Mouse (Mus musculus): Measurements from ENCODE around the gene Ccdc141. TPM values are rescaled to one million over a fixed set of nuclear protein-coding genes. Genes with fewer than 3 reads are reported as not detected.
"Not testable (repeated sequence)": the region's sequence is repeated elsewhere in the genome, so short reads cannot be mapped to it uniquely, and the experiment has no call there.

Gene Ccdc141
- polyA plus RNA-seq, 1 experiment from 2014 or later = 7.1 TPM

GRCm38 (mm10) chr2:77042912-77043311 is 127.5 kb downstream of the Ccdc141 start:
- H3K4me1 ChIP-seq = no peaks in the 10 kb centered on the region
- no peaks in the 10 kb centered on the region for H3K27me3 ChIP-seq (replicated peaks)
- H3K9ac ChIP-seq (replicated peaks) = no peak overlapping the region
- ATAC-seq (ENCODE audit: low FRiP score) = no peak
- no peaks in the 10 kb centered on the region for H3K9me3 ChIP-seq (replicated peaks)
- no peaks in the 10 kb centered on the region for H3K36me3 ChIP-seq
- H3K4me2 ChIP-seq = no peak overlapping the region
- H3K27ac ChIP-seq (replicated peaks) = no peak overlapping the region
- WGBS = 80% methylated on average over 3 of the region's 3 CpGs
- no peak overlapping the region for H3K4me3 ChIP-seq (replicated peaks)

- 81% methylated on average over 3 of the region's 3 CpGs for WGBS
- ATAC-seq (ENCODE audit: low FRiP score) = no peak
- H3K27ac ChIP-seq (replicated peaks) = no peak overlapping the region
- no peak overlapping the region for H3K4me2 ChIP-seq
- H3K9me3 ChIP-seq (replicated peaks) = no peaks in the 10 kb centered on the region
- H3K9ac ChIP-seq (replicated peaks) = no peak overlapping the region
- H3K4me3 ChIP-seq (replicated peaks) = no peak overlapping the region
- no peaks in the 10 kb centered on the region for H3K27me3 ChIP-seq (replicated peaks)
- H3K36me3 ChIP-seq = no peaks in the 10 kb centered on the region
- H3K4me1 ChIP-seq = no peaks in the 10 kb centered on the region
Observed at GRCm38 (mm10) chr2:77039683-77040082, 130.8 kb downstream of the Ccdc141 start.

- H3K9ac ChIP-seq (replicated peaks) = no peak overlapping the region
- no peaks in the 10 kb centered on the region for H3K9me3 ChIP-seq (replicated peaks)
- no peak for ATAC-seq (ENCODE audit: low FRiP score)
- H3K27me3 ChIP-seq (replicated peaks) = no peaks in the 10 kb centered on the region
- 92% methylated on average over 4 of the region's 4 CpGs for WGBS
- no peak overlapping the region for H3K4me2 ChIP-seq
- H3K4me3 ChIP-seq (replicated peaks) = no peak overlapping the region
- no peaks in the 10 kb centered on the region for H3K4me1 ChIP-seq
- no peak overlapping the region for H3K27ac ChIP-seq (replicated peaks)
- no peaks in the 10 kb centered on the region for H3K36me3 ChIP-seq
Observed at GRCm38 (mm10) chr2:77039281-77039680, 131.2 kb downstream of the Ccdc141 start.

GRCm38 (mm10) chr2:77037211-77037610 is 133.2 kb downstream of the Ccdc141 start:
- ATAC-seq (ENCODE audit: low FRiP score) = no peak
- Histone ChIP-seq H3K27ac (replicated peaks) (no peak overlapping the region), H3K4me2 (no peak overlapping the region), H3K27me3 (replicated peaks) (no peaks in the 10 kb centered on the region), H3K9ac (replicated peaks) (no peak overlapping the region), H3K4me3 (replicated peaks) (no peak overlapping the region), H3K4me1 (no peaks in the 10 kb centered on the region), H3K9me3 (replicated peaks) (no peaks in the 10 kb centered on the region), H3K36me3 (no peaks in the 10 kb centered on the region)
- WGBS = 88% methylated on average over 10 of the region's 10 CpGs

- no peak overlapping the region for H3K9ac ChIP-seq (replicated peaks)
- WGBS = 86% methylated on average over 4 of the region's 4 CpGs
- H3K4me3 ChIP-seq (replicated peaks) = no peak overlapping the region
- ATAC-seq (ENCODE audit: low FRiP score) = no peak
- no peaks in the 10 kb centered on the region for H3K27me3 ChIP-seq (replicated peaks)
- no peak overlapping the region for H3K4me2 ChIP-seq
- no peaks in the 10 kb centered on the region for H3K9me3 ChIP-seq (replicated peaks)
- H3K4me1 ChIP-seq = no peaks in the 10 kb centered on the region
- H3K36me3 ChIP-seq = no peaks in the 10 kb centered on the region
- no peak overlapping the region for H3K27ac ChIP-seq (replicated peaks)
Observed at GRCm38 (mm10) chr2:77034112-77034511, 136.3 kb downstream of the Ccdc141 start.

- Histone ChIP-seq H3K4me1 (no peaks in the 10 kb centered on the region), H3K4me2 (no peak overlapping the region), H3K9ac (replicated peaks) (no peak overlapping the region), H3K27me3 (replicated peaks) (no peaks in the 10 kb centered on the region), H3K9me3 (replicated peaks) (no peaks in the 10 kb centered on the region), H3K4me3 (replicated peaks) (no peak overlapping the region), H3K27ac (replicated peaks) (no peak overlapping the region), H3K36me3 (no peaks in the 10 kb centered on the region)
- WGBS = 92% methylated on average over 13 of the region's 13 CpGs
- ATAC-seq (ENCODE audit: low FRiP score) = no peak
Observed at GRCm38 (mm10) chr2:77033322-77034060, 136.9 kb downstream of the Ccdc141 start.

- no peak for ATAC-seq (ENCODE audit: low FRiP score)
- no peak overlapping the region for H3K9ac ChIP-seq (replicated peaks)
- no peaks in the 10 kb centered on the region for H3K9me3 ChIP-seq (replicated peaks)
- no peaks in the 10 kb centered on the region for H3K27me3 ChIP-seq (replicated peaks)
- H3K4me1 ChIP-seq = no peaks in the 10 kb centered on the region
- no peak overlapping the region for H3K4me3 ChIP-seq (replicated peaks)
- no peaks in the 10 kb centered on the region for H3K36me3 ChIP-seq
- H3K27ac ChIP-seq (replicated peaks) = no peak overlapping the region
- WGBS = 89% methylated on average over 2 of the region's 2 CpGs
- H3K4me2 ChIP-seq = no peak overlapping the region
Observed at GRCm38 (mm10) chr2:77020649-77021048, 149.8 kb downstream of the Ccdc141 start.

GRCm38 (mm10) chr2:77017735-77018134 is 152.7 kb downstream of the Ccdc141 start:
- H3K27ac ChIP-seq (replicated peaks) = no peak overlapping the region
- no peaks in the 10 kb centered on the region for H3K27me3 ChIP-seq (replicated peaks)
- H3K36me3 ChIP-seq = no peaks in the 10 kb centered on the region
- no peaks in the 10 kb centered on the region for H3K4me1 ChIP-seq
- no peaks in the 10 kb centered on the region for H3K9me3 ChIP-seq (replicated peaks)
- no peak overlapping the region for H3K4me2 ChIP-seq
- H3K9ac ChIP-seq (replicated peaks) = no peak overlapping the region
- H3K4me3 ChIP-seq (replicated peaks) = no peak overlapping the region
- WGBS = 64% methylated on average over 4 of the region's 4 CpGs
- no peak for ATAC-seq (ENCODE audit: low FRiP score)

- H3K4me2 ChIP-seq; H3K27me3 ChIP-seq (replicated peaks); H3K4me1 ChIP-seq; H3K9ac ChIP-seq (replicated peaks); H3K36me3 ChIP-seq; H3K4me3 ChIP-seq (replicated peaks); H3K27ac ChIP-seq (replicated peaks); ATAC-seq (ENCODE audit: low FRiP score); H3K9me3 ChIP-seq (replicated peaks): not testable (repeated sequence)
- WGBS = 93% methylated on average over 6 of the region's 6 CpGs
Observed at GRCm38 (mm10) chr2:77013449-77013848, 157.0 kb downstream of the Ccdc141 start.

GRCm38 (mm10) chr2:77011981-77012380 is 158.5 kb downstream of the Ccdc141 start:
- Histone ChIP-seq H3K4me2 (no peak overlapping the region), H3K9me3 (replicated peaks) (no peaks in the 10 kb centered on the region), H3K27ac (replicated peaks) (no peak overlapping the region), H3K4me1 (no peaks in the 10 kb centered on the region), H3K27me3 (replicated peaks) (no peaks in the 10 kb centered on the region), H3K9ac (replicated peaks) (no peak overlapping the region), H3K4me3 (replicated peaks) (no peak overlapping the region), H3K36me3 (no peaks in the 10 kb centered on the region)
- no peak for ATAC-seq (ENCODE audit: low FRiP score)
- WGBS = 62% methylated on average over 5 of the region's 5 CpGs

GRCm38 (mm10) chr2:77007015-77007414 is 163.4 kb downstream of the Ccdc141 start:
- no peak for ATAC-seq (ENCODE audit: low FRiP score)
- 60% methylated on average over 7 of the region's 7 CpGs for WGBS
- H3K4me2 ChIP-seq = no peak overlapping the region
- no peaks in the 10 kb centered on the region for H3K27me3 ChIP-seq (replicated peaks)
- no peaks in the 10 kb centered on the region for H3K4me1 ChIP-seq
- no peak overlapping the region for H3K4me3 ChIP-seq (replicated peaks)
- no peak overlapping the region for H3K27ac ChIP-seq (replicated peaks)
- no peaks in the 10 kb centered on the region for H3K36me3 ChIP-seq
- H3K9ac ChIP-seq (replicated peaks) = no peak overlapping the region
- H3K9me3 ChIP-seq (replicated peaks) = no peaks in the 10 kb centered on the region

- Histone ChIP-seq H3K27ac (replicated peaks) (no peak overlapping the region), H3K4me1 (no peaks in the 10 kb centered on the region), H3K9ac (replicated peaks) (no peak overlapping the region), H3K36me3 (no peaks in the 10 kb centered on the region), H3K4me2 (no peak overlapping the region), H3K4me3 (replicated peaks) (no peak overlapping the region), H3K9me3 (replicated peaks) (no peaks in the 10 kb centered on the region), H3K27me3 (replicated peaks) (no peaks in the 10 kb centered on the region)
- WGBS = 74% methylated on average over 2 of the region's 2 CpGs
- ATAC-seq (ENCODE audit: low FRiP score) = no peak
Observed at GRCm38 (mm10) chr2:77003148-77003547, 167.3 kb downstream of the Ccdc141 start.

Data from neural tube, embryonic 15.5 days (tissue).